Mouse (Mus musculus) lung, embryonic 16.5 days (tissue): ENCODE results near the gene Fnip1. TPM values are rescaled to one million over a fixed set of nuclear protein-coding genes. Genes with fewer than 3 reads are reported as not detected.
"Not testable (repeated sequence)": the region's sequence is repeated elsewhere in the genome, so short reads cannot be mapped to it uniquely, and the experiment has no call there.

Source experiments
- ATAC-seq: fragments of 200-750 bp; cut with Nextera tagmentation; 2 replicates; pipeline ENCODE4 v1.8.0; 2017; ENCODE audit warnings: low read depth, mild to moderate bottlenecking, moderate library complexity
- H3K27ac ChIP-seq: fragments of 300-500 bp; sonication (generic); 2 replicates; pipeline ENCODE4 v1.5.1; 2014; ENCODE audit warnings: mild to moderate bottlenecking, control low read depth, low read length
- H3K27me3 ChIP-seq: fragments of 300-500 bp; sonication (generic); 2 replicates; pipeline ENCODE4 v1.6.1; 2014; ENCODE audit warnings: low read depth, low read length, mixed read lengths; ENCODE audit not compliant: control insufficient read depth, insufficient read depth
- H3K36me3 ChIP-seq: fragments of 300-500 bp; sonication (generic); 2 replicates; pipeline ENCODE4 v1.6.1; 2014; ENCODE audit warnings: low read length; ENCODE audit not compliant: control insufficient read depth, insufficient read depth
- H3K4me1 ChIP-seq: fragments of 300-500 bp; sonication (generic); replicated peaks from 2 replicates; pipeline ENCODE4 v1.6.1; 2014; ENCODE audit warnings: low read length, mixed read lengths; ENCODE audit not compliant: control insufficient read depth, insufficient read depth
- H3K4me2 ChIP-seq: fragments of 300-500 bp; sonication (generic); 2 replicates; pipeline ENCODE4 v1.6.1; 2014; ENCODE audit warnings: low read depth, low read length, control low read depth
- H3K4me3 ChIP-seq: fragments of 300-500 bp; sonication (generic); 2 replicates; pipeline ENCODE4 v1.5.1; 2014; ENCODE audit warnings: mild to moderate bottlenecking, low read length, control low read depth
- H3K9ac ChIP-seq: fragments of 300-500 bp; sonication (generic); 2 replicates; pipeline ENCODE4 v1.6.1; 2014; ENCODE audit warnings: low read length, control low read depth
- H3K9me3 ChIP-seq: fragments of 300-500 bp; sonication (generic); 2 replicates; pipeline ENCODE4 v1.6.1; 2016; ENCODE audit warnings: low read length; ENCODE audit not compliant: control insufficient read depth
- WGBS: fragments of 180-500 bp; shearing (Covaris S2); extraction: QIAGEN DNeasy Blood & Tissue Kit; methylation state at CpG from one replicate; pipeline ENCODE4 v1.1.7; 2014; 5-methylcytosine and 5-hydroxymethylcytosine counted together
- polyA plus RNA-seq: library from polyadenylated mRNA; unstranded; fragments of >200 nt; fragmentation: Nextera tagmentation; extraction: Ambion mirVana; gene quantifications from 2 replicates; pipeline ENCODE4 v1.2.1, GENCODE M21; 2015

The Fnip1 gene
- polyA plus RNA-seq, result 10.1 and 10.3 TPM in 2 replicates

DNA sequence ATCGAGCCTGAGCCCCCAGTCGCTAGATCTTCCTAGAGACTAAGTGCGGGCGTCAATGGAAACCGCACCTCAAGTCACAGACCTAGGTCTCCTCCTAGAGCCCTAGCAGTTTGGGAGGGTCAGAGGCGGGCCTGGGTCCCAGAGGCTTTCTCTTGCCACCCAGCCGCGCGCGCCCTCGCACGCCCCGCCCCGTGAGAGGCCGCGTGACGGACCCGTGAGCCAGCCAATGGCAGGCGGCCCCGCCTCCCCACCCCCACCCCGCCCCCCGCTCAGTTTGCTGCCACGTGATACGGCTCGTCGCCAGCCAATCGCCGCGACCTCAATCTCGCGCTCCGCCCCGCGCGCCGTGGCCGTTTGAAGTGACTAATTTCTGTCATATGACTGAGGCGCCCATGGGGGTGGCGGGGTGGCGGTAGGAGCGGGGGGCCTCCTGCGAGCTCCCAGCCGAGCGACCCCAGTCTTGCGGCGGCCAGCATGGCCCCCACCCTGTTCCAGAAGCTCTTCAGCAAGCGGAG is at the start of gene Fnip1:
Gene Fnip1 (plus strand): TSS at position 377 of the 515 bp plus-strand sequence.
- Histone ChIP-seq H3K9me3 (no peaks in the 10 kb centered on the region), H3K27ac (peak within 1 kb of the TSS; percentile 87), H3K36me3 (no peaks in the 10 kb centered on the region), H3K4me2 (peak within 1 kb of the TSS; percentile 78), H3K4me1 (peaks cover 18% of the 10 kb centered on the region), H3K9ac (peak within 1 kb of the TSS; percentile 97), H3K4me3 (peak within 1 kb of the TSS; percentile 96), H3K27me3 (no peaks in the 10 kb centered on the region)
- WGBS, result under 1% methylated on average over 41 of the region's 47 CpGs
- ATAC-seq, result peak; percentile 97

DNA sequence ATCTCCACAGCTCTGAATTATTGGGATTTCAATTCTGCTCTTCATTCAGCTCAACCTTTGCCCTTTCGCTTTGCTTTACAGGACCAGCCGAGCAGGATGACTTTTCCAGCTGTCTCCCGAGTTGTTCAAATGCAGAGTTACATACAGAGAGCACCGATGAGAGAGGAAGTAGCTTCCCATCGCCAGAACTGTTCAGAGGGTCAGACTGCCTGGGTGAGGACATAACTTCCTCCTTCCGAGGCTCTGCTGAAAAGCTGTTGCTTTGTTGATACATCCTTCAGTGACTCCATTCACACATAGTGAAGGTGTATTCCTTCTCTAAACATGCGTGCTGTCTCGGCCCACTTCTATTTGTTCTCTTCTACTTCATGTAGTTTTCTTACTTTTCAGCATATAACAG is 47.6 kb upstream of the Fnip1 start:
- Histone ChIP-seq H3K9ac (no peak overlapping the region), H3K27me3 (no peaks in the 10 kb centered on the region), H3K4me2 (no peak overlapping the region), H3K9me3 (no peaks in the 10 kb centered on the region), H3K4me3 (no peak overlapping the region), H3K4me1 (no peaks in the 10 kb centered on the region), H3K27ac (no peak overlapping the region), H3K36me3 (no peaks in the 10 kb centered on the region)
- 45% methylated on average over 8 of the region's 8 CpGs for WGBS
- no peak for ATAC-seq

DNA sequence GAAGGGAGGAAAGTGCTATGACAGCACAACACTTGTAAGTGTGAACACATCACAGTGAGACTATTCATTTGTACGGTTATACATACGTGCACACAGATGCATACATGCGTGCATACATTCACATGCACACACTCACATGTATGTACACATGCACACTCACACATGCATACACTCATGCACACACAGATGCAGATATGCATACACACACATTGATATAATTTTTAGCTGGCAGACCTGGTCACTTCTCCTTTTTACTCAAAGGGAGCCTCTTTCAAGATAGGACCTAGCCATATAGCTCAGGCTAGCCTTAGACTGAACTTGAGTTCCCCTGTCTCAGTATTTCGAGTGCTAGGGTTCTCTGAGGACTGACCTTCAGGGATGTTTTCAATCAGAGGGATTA is 46.7 kb upstream of the Fnip1 start:
- no peak for ATAC-seq
- Histone ChIP-seq H3K9me3 (no peaks in the 10 kb centered on the region), H3K4me3 (no peak overlapping the region), H3K4me1 (no peaks in the 10 kb centered on the region), H3K9ac (no peak overlapping the region), H3K27ac (no peak overlapping the region), H3K4me2 (no peak overlapping the region), H3K27me3 (no peaks in the 10 kb centered on the region), H3K36me3 (no peaks in the 10 kb centered on the region)
- WGBS, result 82% methylated on average over 4 of the region's 4 CpGs

GRCm38 (mm10) chr11:54396686-54397085 is 41.3 kb upstream of the Fnip1 start:
- no peaks in the 10 kb centered on the region for H3K27me3 ChIP-seq
- WGBS, result 42% methylated on average over 1 of the region's 1 CpGs
- H3K9me3 ChIP-seq, result no peaks in the 10 kb centered on the region
- H3K4me1 ChIP-seq, result no peaks in the 10 kb centered on the region
- H3K4me3 ChIP-seq, result no peak overlapping the region
- no peaks in the 10 kb centered on the region for H3K36me3 ChIP-seq
- no peak overlapping the region for H3K4me2 ChIP-seq
- no peak overlapping the region for H3K27ac ChIP-seq
- no peak overlapping the region for H3K9ac ChIP-seq
- ATAC-seq, result no peak

DNA sequence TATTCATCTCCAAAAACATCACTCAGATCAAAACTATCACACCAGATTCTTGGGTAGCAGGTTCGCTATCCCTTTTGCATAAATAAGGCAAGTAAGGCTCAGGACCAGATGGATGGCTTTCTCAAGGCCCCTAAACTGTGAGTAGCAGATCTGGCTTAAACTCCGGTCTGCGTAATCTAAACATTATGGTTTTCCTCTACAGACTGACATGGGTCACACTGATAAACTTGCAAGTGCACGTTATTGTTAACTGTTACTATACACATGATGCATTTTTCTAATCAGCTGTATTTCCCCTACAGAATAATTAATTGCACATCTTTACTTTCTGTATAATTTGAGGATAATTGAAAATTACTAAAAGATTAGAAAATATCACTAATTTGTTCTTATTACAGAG is 39.9 kb upstream of the Fnip1 start:
- 45% methylated on average over 4 of the region's 4 CpGs for WGBS
- no peak for ATAC-seq
- no peak overlapping the region for H3K4me3 ChIP-seq
- no peaks in the 10 kb centered on the region for H3K9me3 ChIP-seq
- H3K9ac ChIP-seq, result no peak overlapping the region
- H3K36me3 ChIP-seq, result no peaks in the 10 kb centered on the region
- no peaks in the 10 kb centered on the region for H3K27me3 ChIP-seq
- no peak overlapping the region for H3K27ac ChIP-seq
- H3K4me1 ChIP-seq, result no peaks in the 10 kb centered on the region
- H3K4me2 ChIP-seq, result no peak overlapping the region

- H3K9me3 ChIP-seq, H3K9ac ChIP-seq, H3K4me3 ChIP-seq, H3K4me2 ChIP-seq, ATAC-seq, H3K4me1 ChIP-seq, H3K27me3 ChIP-seq, H3K36me3 ChIP-seq, H3K27ac ChIP-seq: not testable (repeated sequence)
- 89% methylated on average over 20 of the region's 20 CpGs for WGBS
These were observed 37.2 kb upstream of the Fnip1 start for GRCm38 (mm10) chr11:54400803-54401202.

DNA sequence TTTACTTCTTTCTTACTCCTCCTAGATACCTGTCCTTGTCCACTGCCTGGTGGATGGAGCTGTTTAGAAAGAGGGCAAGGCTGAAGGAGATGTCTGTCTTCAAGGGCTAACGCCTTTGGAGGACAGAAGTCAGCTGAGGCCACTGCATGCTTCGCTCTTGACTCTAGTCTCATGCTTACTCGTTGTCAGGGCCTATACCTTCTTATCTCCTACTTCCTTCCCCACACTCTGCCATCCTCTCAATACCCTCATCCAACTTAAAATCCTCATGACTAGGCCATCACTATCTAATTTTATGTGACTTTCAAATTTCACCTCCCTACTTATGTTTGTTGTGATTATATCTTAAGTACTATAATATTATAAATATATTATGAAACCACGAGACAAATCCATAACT is 33.1 kb upstream of the Fnip1 start:
- no peak overlapping the region for H3K4me2 ChIP-seq
- no peak overlapping the region for H3K9ac ChIP-seq
- H3K27ac ChIP-seq, result no peak overlapping the region
- no peaks in the 10 kb centered on the region for H3K36me3 ChIP-seq
- H3K4me3 ChIP-seq, result no peak overlapping the region
- ATAC-seq, result no peak
- 73% methylated on average over 4 of the region's 4 CpGs for WGBS
- H3K9me3 ChIP-seq, result no peaks in the 10 kb centered on the region
- no peaks in the 10 kb centered on the region for H3K4me1 ChIP-seq
- no peaks in the 10 kb centered on the region for H3K27me3 ChIP-seq

GRCm38 (mm10) chr11:54406930-54407546 is 31.0 kb upstream of the Fnip1 start:
- ATAC-seq, result no peak
- H3K4me2 ChIP-seq, result no peak overlapping the region
- no peak overlapping the region for H3K4me3 ChIP-seq
- H3K9me3 ChIP-seq, result no peaks in the 10 kb centered on the region
- H3K27ac ChIP-seq, result no peak overlapping the region
- no peak overlapping the region for H3K9ac ChIP-seq
- no peaks in the 10 kb centered on the region for H3K36me3 ChIP-seq
- H3K27me3 ChIP-seq, result no peaks in the 10 kb centered on the region
- H3K4me1 ChIP-seq, result no peaks in the 10 kb centered on the region
- WGBS, result 66% methylated on average over 4 of the region's 4 CpGs

- Histone ChIP-seq H3K27me3 (no peaks in the 10 kb centered on the region), H3K36me3 (no peaks in the 10 kb centered on the region), H3K9ac (no peak overlapping the region), H3K27ac (no peak overlapping the region), H3K4me2 (no peak overlapping the region), H3K4me3 (no peak overlapping the region), H3K4me1 (peaks cover 4% of the 10 kb centered on the region; the same call in 1 of the 2 replicates), H3K9me3 (no peaks in the 10 kb centered on the region)
- ATAC-seq, result no peak
These were observed 27.4 kb upstream of the Fnip1 start for GRCm38 (mm10) chr11:54410612-54411011.
